8 mouse cellular contexts compared by ENCODE assay signal in the genomic region with DNA sequence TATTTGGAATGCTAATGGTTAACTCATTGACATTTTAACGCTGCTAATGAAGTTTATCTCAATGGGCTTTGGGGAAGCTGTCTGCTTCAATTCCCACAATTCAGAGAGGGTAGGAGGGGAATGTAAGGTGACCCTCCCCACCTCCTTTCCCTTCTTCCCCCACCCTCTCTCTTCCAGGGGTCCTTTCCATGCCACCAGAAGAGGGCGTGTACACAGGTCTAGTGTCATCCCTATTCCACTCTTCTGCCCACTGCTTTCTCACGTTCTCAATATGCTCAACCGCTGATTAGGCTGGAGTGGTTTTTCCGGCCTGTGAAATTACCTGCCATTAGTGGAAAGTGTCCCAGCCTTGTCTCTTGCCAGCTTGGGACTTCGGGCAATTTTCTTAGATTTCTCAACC. TPM values are rescaled to one million over a fixed set of nuclear protein-coding genes. Genes with fewer than 3 reads are reported as not detected.
A peak's percentile ranks its signal among the peaks of the same experiment; 100 is the strongest.
DNase-seq lines count a peak whose midpoint lies in the region; ATAC-seq and TF ChIP-seq lines count a peak whose summit lies in the region.

No protein-coding gene starts in this region.

- no peak for ATAC-seq in midbrain, embryonic 11.5 days (ENCODE audit: low FRiP score)
- no peak for ATAC-seq in stomach, embryonic 14.5 days (ENCODE audit: insufficient number of reproducible peaks, insufficient read depth, low FRiP score, low read depth)
- ATAC-seq in forebrain, embryonic 13.5 days: no peak

- no peak overlapping the region for H3K9ac ChIP-seq in midbrain, embryonic 11.5 days (ENCODE audit: low read length)
- H3K9ac ChIP-seq in stomach, embryonic 14.5 days (replicated peaks; ENCODE audit: low read depth, low read length): no peak overlapping the region
- no peak overlapping the region for H3K9ac ChIP-seq in forebrain, embryonic 13.5 days

- peak overlapping the region; percentile 40; the same call in 1 of the 2 replicates for H3K27ac ChIP-seq in gastrocnemius, adult 2 months
- 0 out of 2 replicates have a peak overlapping the region, but pooled peaks have one; percentile 17 for H3K27ac ChIP-seq in midbrain, embryonic 10.5 days (replicated peaks)
- no peak overlapping the region for H3K27ac ChIP-seq in midbrain, embryonic 11.5 days (ENCODE audit: low read depth, low read length)
- H3K27ac ChIP-seq in limb, embryonic 10.5 days: peak overlapping the region; percentile 71; the same call in 1 of the 2 replicates
- no peak overlapping the region for H3K27ac ChIP-seq in stomach, embryonic 14.5 days (ENCODE audit: low read length)
- H3K27ac ChIP-seq in forebrain, embryonic 13.5 days: no peak overlapping the region

- 41% methylated on average over 6 of the region's 6 CpGs for WGBS in midbrain, embryonic 10.5 days
- 44% methylated on average over 6 of the region's 6 CpGs for WGBS in midbrain, embryonic 11.5 days
- 33% methylated on average over 6 of the region's 6 CpGs for WGBS in limb, embryonic 10.5 days
- WGBS in stomach, embryonic 14.5 days: 29% methylated on average over 6 of the region's 6 CpGs
- 36% methylated on average over 6 of the region's 6 CpGs for WGBS in forebrain, embryonic 13.5 days

- H3K36me3 ChIP-seq in midbrain, embryonic 10.5 days: no peaks in the 10 kb centered on the region
- no peaks in the 10 kb centered on the region for H3K36me3 ChIP-seq in midbrain, embryonic 11.5 days (ENCODE audit: control insufficient read depth, insufficient read depth, low read length)
- no peaks in the 10 kb centered on the region for H3K36me3 ChIP-seq in limb, embryonic 10.5 days
- H3K36me3 ChIP-seq in stomach, embryonic 14.5 days (ENCODE audit: control insufficient read depth, insufficient read depth, low read length): no peaks in the 10 kb centered on the region
- no peaks in the 10 kb centered on the region for H3K36me3 ChIP-seq in forebrain, embryonic 13.5 days (ENCODE audit: poor library complexity, severe bottlenecking)

- no peak overlapping the region for H3K4me2 ChIP-seq in midbrain, embryonic 11.5 days
- peak overlapping the region; percentile 28 for H3K4me2 ChIP-seq in stomach, embryonic 14.5 days (replicated peaks; ENCODE audit: low read depth, low read length)
- H3K4me2 ChIP-seq in forebrain, embryonic 13.5 days: no peak overlapping the region

- no peaks in the 10 kb centered on the region for H3K27me3 ChIP-seq in midbrain, embryonic 10.5 days (ENCODE audit: low read depth, poor library complexity, severe bottlenecking)
- H3K27me3 ChIP-seq in midbrain, embryonic 11.5 days (ENCODE audit: control insufficient read depth, insufficient read depth, low read length): no peaks in the 10 kb centered on the region
- H3K27me3 ChIP-seq in limb, embryonic 10.5 days (ENCODE audit: low read depth, poor library complexity, severe bottlenecking): no peaks in the 10 kb centered on the region
- H3K27me3 ChIP-seq in stomach, embryonic 14.5 days (ENCODE audit: control insufficient read depth, insufficient read depth, low read length): no peaks in the 10 kb centered on the region
- H3K27me3 ChIP-seq in forebrain, embryonic 13.5 days: no peaks in the 10 kb centered on the region

- H3K9me3 ChIP-seq in midbrain, embryonic 10.5 days (replicated peaks): 0 out of 2 replicates have a peak, but pooled peaks cover 3% of the 10 kb centered on the region
- H3K9me3 ChIP-seq in midbrain, embryonic 11.5 days (ENCODE audit: control insufficient read depth, low read length): no peaks in the 10 kb centered on the region
- H3K9me3 ChIP-seq in limb, embryonic 10.5 days (replicated peaks): no peaks in the 10 kb centered on the region
- no peaks in the 10 kb centered on the region for H3K9me3 ChIP-seq in stomach, embryonic 14.5 days (ENCODE audit: control insufficient read depth, low read depth, low read length)
- no peaks in the 10 kb centered on the region for H3K9me3 ChIP-seq in forebrain, embryonic 13.5 days (replicated peaks)

- H3K4me1 ChIP-seq in midbrain, embryonic 10.5 days: peaks cover 18% of the 10 kb centered on the region
- H3K4me1 ChIP-seq in midbrain, embryonic 11.5 days (ENCODE audit: control insufficient read depth, insufficient read depth, low read length): no peaks in the 10 kb centered on the region
- peaks cover 30% of the 10 kb centered on the region for H3K4me1 ChIP-seq in limb, embryonic 10.5 days
- peaks cover 6% of the 10 kb centered on the region; the same call in 1 of the 2 replicates for H3K4me1 ChIP-seq in stomach, embryonic 14.5 days (ENCODE audit: control insufficient read depth, insufficient read depth, low read length)
- peaks cover 5% of the 10 kb centered on the region; the same call in 1 of the 2 replicates for H3K4me1 ChIP-seq in forebrain, embryonic 13.5 days

- no peak for DNase-seq in gastrocnemius, adult 2 months
- DNase-seq in gastrocnemius, postnatal 25 days: no peak
- no peak for DNase-seq in midbrain, embryonic 10.5 days (ENCODE audit: low spot score)
- DNase-seq in midbrain, embryonic 11.5 days (ENCODE audit: low spot score, missing footprints): no peak
- DNase-seq in limb, embryonic 10.5 days (ENCODE audit: low spot score): no peak
- DNase-seq in ovary, adult 18-20 months (ENCODE audit: low spot score): no peak

- H3K4me3 ChIP-seq in gastrocnemius, adult 2 months: peak overlapping the region; percentile 61
- no peak overlapping the region for H3K4me3 ChIP-seq in midbrain, embryonic 10.5 days
- no peak overlapping the region for H3K4me3 ChIP-seq in midbrain, embryonic 11.5 days (ENCODE audit: low read depth, low read length)
- H3K4me3 ChIP-seq in limb, embryonic 10.5 days: peak overlapping the region; percentile 42
- H3K4me3 ChIP-seq in stomach, embryonic 14.5 days (ENCODE audit: low read depth, low read length): no peak overlapping the region
- no peak overlapping the region for H3K4me3 ChIP-seq in forebrain, embryonic 13.5 days

- intact Hi-C loops in gastrocnemius, adult 2 months (cut with DNase I): loop anchor here (1.0 kb wide), 1 partner anchor 17 kb away; no protein-coding TSS in a partner anchor

- peak; percentile 35; the same call in 1 of the 2 replicates for TF ChIP-seq CTCF in gastrocnemius, adult 2 months (IDR thresholded peaks at IDR 0.05)

RNA-seq across cellular contexts. Expression of gene Dusp5, which starts 27.9 kb away (rescaled TPM):
- 1 to 10 TPM in 1 of 2 experiments, under 1 TPM in 1; 0.86 to 1.2 TPM for total RNA-seq in gastrocnemius, adult 2 months (2021)
- 1 to 10 TPM; 1.7 to 1.8 TPM for total RNA-seq in gastrocnemius, postnatal 25 days (2021)
- polyA plus RNA-seq in midbrain, embryonic 10.5 days (2016; fragmentation: Nextera tagmentation; extraction: Ambion mirVana): 4.0 and 6.3 TPM in 2 replicates
- polyA plus RNA-seq in midbrain, embryonic 11.5 days (2014; fragmentation: Nextera tagmentation; extraction: Ambion mirVana): 1.9 and 2.9 TPM in 2 replicates
- polyA plus RNA-seq in limb, embryonic 10.5 days (2016; fragmentation: Nextera tagmentation; extraction: Ambion mirVana): 6.4 and 8.9 TPM in 2 replicates
- polyA plus RNA-seq in stomach, embryonic 14.5 days (2014; fragmentation: Nextera tagmentation; extraction: Ambion mirVana): 4.6 TPM in 2 replicates
- polyA plus RNA-seq in forebrain, embryonic 13.5 days (2015; fragmentation: Nextera tagmentation; extraction: Ambion mirVana): 1.5 and 1.8 TPM in 2 replicates

RNA-seq across cellular contexts. Expression of gene Nutf2-ps1, which starts 32.0 kb away (rescaled TPM):
- total RNA-seq in gastrocnemius, adult 2 months (2021): 10 to 100 TPM; 67.8 to 83.3 TPM
- total RNA-seq in gastrocnemius, postnatal 25 days (2021): 10 to 100 TPM; 42.5 to 67.6 TPM
- polyA plus RNA-seq in midbrain, embryonic 10.5 days (2016; fragmentation: Nextera tagmentation; extraction: Ambion mirVana): 609 and 658 TPM in 2 replicates
- 516 and 544 TPM in 2 replicates for polyA plus RNA-seq in midbrain, embryonic 11.5 days (2014; fragmentation: Nextera tagmentation; extraction: Ambion mirVana)
- 549 and 585 TPM in 2 replicates for polyA plus RNA-seq in limb, embryonic 10.5 days (2016; fragmentation: Nextera tagmentation; extraction: Ambion mirVana)
- 335 and 346 TPM in 2 replicates for polyA plus RNA-seq in stomach, embryonic 14.5 days (2014; fragmentation: Nextera tagmentation; extraction: Ambion mirVana)
- polyA plus RNA-seq in forebrain, embryonic 13.5 days (2015; fragmentation: Nextera tagmentation; extraction: Ambion mirVana): 412 and 436 TPM in 2 replicates

RNA-seq across cellular contexts. Expression of gene Smc3, which starts 43.4 kb away (rescaled TPM):
- total RNA-seq in gastrocnemius, adult 2 months (2021): 10 to 100 TPM; 15.6 to 20.0 TPM
- total RNA-seq in gastrocnemius, postnatal 25 days (2021): 10 to 100 TPM; 13.9 to 16.0 TPM
- 74.3 and 76.9 TPM in 2 replicates for polyA plus RNA-seq in midbrain, embryonic 10.5 days (2016; fragmentation: Nextera tagmentation; extraction: Ambion mirVana)
- 95.1 and 102 TPM in 2 replicates for polyA plus RNA-seq in midbrain, embryonic 11.5 days (2014; fragmentation: Nextera tagmentation; extraction: Ambion mirVana)
- polyA plus RNA-seq in limb, embryonic 10.5 days (2016; fragmentation: Nextera tagmentation; extraction: Ambion mirVana): 62.4 and 77.0 TPM in 2 replicates
- 78.8 and 78.9 TPM in 2 replicates for polyA plus RNA-seq in stomach, embryonic 14.5 days (2014; fragmentation: Nextera tagmentation; extraction: Ambion mirVana)
- 87.3 and 87.4 TPM in 2 replicates for polyA plus RNA-seq in forebrain, embryonic 13.5 days (2015; fragmentation: Nextera tagmentation; extraction: Ambion mirVana)

Comparison
In these comparisons a context has a peak if more than half of its experiments do, and no peak if none do; other contexts are left out.
1. H3K27ac ChIP-seq: peak in gastrocnemius, adult 2 months (single experiment), midbrain, embryonic 10.5 days (single experiment) and limb, embryonic 10.5 days (single experiment); none in midbrain, embryonic 11.5 days (single experiment), stomach, embryonic 14.5 days (single experiment) and forebrain, embryonic 13.5 days (single experiment).
2. H3K4me3 ChIP-seq: peak in gastrocnemius, adult 2 months (single experiment) and limb, embryonic 10.5 days (single experiment); none in midbrain, embryonic 10.5 days (single experiment), midbrain, embryonic 11.5 days (single experiment), stomach, embryonic 14.5 days (single experiment) and forebrain, embryonic 13.5 days (single experiment).